Mouse (Mus musculus): ENCODE measurements around the gene Fndc10. TPM values are rescaled to one million over a fixed set of nuclear protein-coding genes. Genes with fewer than 3 reads are reported as not detected.

Fndc10 gene
- polyA plus RNA-seq, 1 experiment = 16.1 TPM

DNA sequence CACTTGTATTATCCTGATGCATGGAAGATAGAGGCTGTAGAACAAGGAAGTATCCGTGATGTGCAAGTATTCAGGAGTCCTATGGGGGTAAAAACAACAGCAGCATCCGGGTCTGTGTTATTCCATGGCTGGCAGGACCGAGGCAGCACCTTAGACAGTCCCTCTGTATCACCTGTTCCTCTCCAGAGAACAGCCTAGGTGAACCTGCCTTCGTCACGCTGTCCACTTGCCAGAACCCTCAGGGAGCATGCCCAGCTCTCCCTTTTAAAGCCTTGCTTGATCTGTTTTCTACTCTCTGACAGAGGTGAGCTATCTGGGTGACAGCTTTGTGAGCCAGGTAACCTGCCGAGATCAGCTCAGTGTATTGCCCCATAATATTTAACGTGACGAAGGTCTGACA lies 50.3 kb downstream of the Fndc10 start:
- H3K4me1 ChIP-seq (ENCODE audit: control insufficient read depth, insufficient read depth, low read length) = no peaks in the 10 kb centered on the region
- H3K27ac ChIP-seq (ENCODE audit: insufficient read depth, low read length) = no peak overlapping the region
- TF ChIP-seq CTCF (IDR thresholded peaks at IDR 0.05; ENCODE audit: borderline replicate concordance, insufficient read depth, low read length) = no peak
- TF ChIP-seq POLR2A (IDR thresholded peaks at IDR 0.05; ENCODE audit: low read depth, low read length) = no peak
- H3K4me3 ChIP-seq (ENCODE audit: insufficient read depth, low read length) = no peak overlapping the region

GRCm38 (mm10) chr4:155745136-155745535 lies 51.0 kb downstream of the Fndc10 start:
- TF ChIP-seq POLR2A (IDR thresholded peaks at IDR 0.05; ENCODE audit: low read depth, low read length) (no peak), CTCF (IDR thresholded peaks at IDR 0.05; ENCODE audit: borderline replicate concordance, insufficient read depth, low read length) (no peak)
- no peaks in the 10 kb centered on the region for H3K4me1 ChIP-seq (ENCODE audit: control insufficient read depth, insufficient read depth, low read length)
- H3K27ac ChIP-seq (ENCODE audit: insufficient read depth, low read length) = no peak overlapping the region
- no peak overlapping the region for H3K4me3 ChIP-seq (ENCODE audit: insufficient read depth, low read length)

Other genes with a start within 250 kb of the Fndc10 start
- gene Tmem52, start 225.2 kb upstream of the Fndc10 start, polyA plus RNA-seq (2011; ENCODE audit: insufficient read length, low read depth, missing spikeins) = not detected in 2 replicates
- 532 and 536 TPM in 2 replicates for gene Gnb1, start 203.0 kb upstream of the Fndc10 start, polyA plus RNA-seq (2011; ENCODE audit: insufficient read length, low read depth, missing spikeins)
- 116 and 130 TPM in 2 replicates for gene Nadk, start 132.0 kb upstream of the Fndc10 start, polyA plus RNA-seq (2011; ENCODE audit: insufficient read length, low read depth, missing spikeins)
- gene Slc35e2, start 92.9 kb upstream of the Fndc10 start, polyA plus RNA-seq (2011; ENCODE audit: insufficient read length, low read depth, missing spikeins) = 11.7 and 13.5 TPM in 2 replicates
- gene Cdk11b, start 69.5 kb upstream of the Fndc10 start, polyA plus RNA-seq (2011; ENCODE audit: insufficient read length, low read depth, missing spikeins) = 75.2 and 77.0 TPM in 2 replicates
- not detected in 2 replicates for gene Gm10563, start 48.9 kb upstream of the Fndc10 start, polyA plus RNA-seq (2011; ENCODE audit: insufficient read length, low read depth, missing spikeins)
- 80.7 and 93.1 TPM in 2 replicates for gene Mmp23, start 41.0 kb upstream of the Fndc10 start, polyA plus RNA-seq (2011; ENCODE audit: insufficient read length, low read depth, missing spikeins)
- gene Mib2, start 25.1 kb upstream of the Fndc10 start, polyA plus RNA-seq (2011; ENCODE audit: insufficient read length, low read depth, missing spikeins) = 17.2 and 21.1 TPM in 2 replicates
- gene Ssu72, start 10.5 kb downstream of the Fndc10 start, polyA plus RNA-seq (2011; ENCODE audit: insufficient read length, low read depth, missing spikeins) = 101 and 104 TPM in 2 replicates
- gene Tmem240, start 40.5 kb downstream of the Fndc10 start, polyA plus RNA-seq (2011; ENCODE audit: insufficient read length, low read depth, missing spikeins) = 1.0 and 1.2 TPM in 2 replicates
- gene Atad3a, start 66.8 kb downstream of the Fndc10 start, polyA plus RNA-seq (2011; ENCODE audit: insufficient read length, low read depth, missing spikeins) = 48.8 and 55.2 TPM in 2 replicates
- 0.67 and 0.77 TPM in 2 replicates for gene Vwa1, start 80.4 kb downstream of the Fndc10 start, polyA plus RNA-seq (2011; ENCODE audit: insufficient read length, low read depth, missing spikeins)
- gene Tmem88b, start 91.5 kb downstream of the Fndc10 start, polyA plus RNA-seq (2011; ENCODE audit: insufficient read length, low read depth, missing spikeins) = 0.25 and 0.52 TPM in 2 replicates
- not detected in 2 replicates for gene Ankrd65, start 96.1 kb downstream of the Fndc10 start, polyA plus RNA-seq (2011; ENCODE audit: insufficient read length, low read depth, missing spikeins)
- 115 and 129 TPM in 2 replicates for gene Mrpl20, start 108.5 kb downstream of the Fndc10 start, polyA plus RNA-seq (2011; ENCODE audit: insufficient read length, low read depth, missing spikeins)
- 74.3 and 91.9 TPM in 2 replicates for gene Ccnl2, start 118.1 kb downstream of the Fndc10 start, polyA plus RNA-seq (2011; ENCODE audit: insufficient read length, low read depth, missing spikeins)
- gene Aurkaip1, start 136.9 kb downstream of the Fndc10 start, polyA plus RNA-seq (2011; ENCODE audit: insufficient read length, low read depth, missing spikeins) = 73.1 and 74.4 TPM in 2 replicates
- 441 and 484 TPM in 2 replicates for gene Mxra8, start 145.3 kb downstream of the Fndc10 start, polyA plus RNA-seq (2011; ENCODE audit: insufficient read length, low read depth, missing spikeins)
- gene Dvl1, start 153.1 kb downstream of the Fndc10 start, polyA plus RNA-seq (2011; ENCODE audit: insufficient read length, low read depth, missing spikeins) = 38.5 and 41.4 TPM in 2 replicates
- 0.14 TPM in 1 of 2 replicates, not detected in the other for gene Tas1r3, start 169.0 kb downstream of the Fndc10 start, polyA plus RNA-seq (2011; ENCODE audit: insufficient read length, low read depth, missing spikeins)
- gene Cptp, start 175.1 kb downstream of the Fndc10 start, polyA plus RNA-seq (2011; ENCODE audit: insufficient read length, low read depth, missing spikeins) = 17.4 and 21.5 TPM in 2 replicates
- gene Ints11, start 175.2 kb downstream of the Fndc10 start, polyA plus RNA-seq (2011; ENCODE audit: insufficient read length, low read depth, missing spikeins) = 33.2 and 40.0 TPM in 2 replicates
- 23.2 and 27.1 TPM in 2 replicates for gene Pusl1, start 197.4 kb downstream of the Fndc10 start, polyA plus RNA-seq (2011; ENCODE audit: insufficient read length, low read depth, missing spikeins)
- 18.1 and 25.7 TPM in 2 replicates for gene Acap3, start 197.5 kb downstream of the Fndc10 start, polyA plus RNA-seq (2011; ENCODE audit: insufficient read length, low read depth, missing spikeins)
- 82.9 and 96.0 TPM in 2 replicates for gene Ube2j2, start 249.5 kb downstream of the Fndc10 start, polyA plus RNA-seq (2011; ENCODE audit: insufficient read length, low read depth, missing spikeins)